Mouse (Mus musculus) liver, embryonic 14.5 days (tissue): ENCODE results near the gene Gm13290. TPM values are rescaled to one million over a fixed set of nuclear protein-coding genes. Genes with fewer than 3 reads are reported as not detected.
"Not testable (repeated sequence)": the region's sequence is repeated elsewhere in the genome, so short reads cannot be mapped to it uniquely, and the experiment has no call there.

Source experiments
- ATAC-seq: fragments of 200-750 bp; cut with Nextera tagmentation; 2 replicates; pipeline ENCODE4 v1.8.0; 2017; ENCODE audit warnings: moderate number of reproducible peaks, mild to moderate bottlenecking, moderate library complexity; ENCODE audit not compliant: insufficient read depth
- DNase-seq, 3 experiments: peaks; one replicate each; pipeline ENCODE4 v3.0.0-alpha.2; 2012 to 2013; ENCODE audit warnings: low read depth in 3 of 3, low spot score in 3 of 3
- H3K27ac ChIP-seq: fragments of 300-500 bp; sonication (generic); 2 replicates; pipeline ENCODE4 v1.5.1; 2014; ENCODE audit warnings: moderate library complexity, mild to moderate bottlenecking, control low read depth, inconsistent platforms
- H3K27me3 ChIP-seq: fragments of 300-500 bp; sonication (generic); 2 replicates; pipeline ENCODE4 v1.6.1; 2014; ENCODE audit warnings: mild to moderate bottlenecking, low read length, moderate library complexity; ENCODE audit not compliant: control insufficient read depth, insufficient read depth
- H3K36me3 ChIP-seq: fragments of 300-500 bp; sonication (generic); replicated peaks from 2 replicates; pipeline ENCODE4 v1.6.1; 2014; ENCODE audit warnings: low read depth; ENCODE audit not compliant: control insufficient read depth, insufficient read depth
- H3K4me1 ChIP-seq, 2 experiments: fragments of 200-500 bp in 1 of 2; fragments of 300-500 bp in 1 of 2; sonication (generic) in 1 of 2; replicated peaks; 2 replicates each; pipeline ENCODE4 v1.6.1; 2012 to 2014; ENCODE audit warnings: antibody characterized with exemption in 1 of 2, inconsistent platforms in 1 of 2, low read length in 1 of 2; ENCODE audit not compliant: control insufficient read depth in 2 of 2, insufficient read depth in 2 of 2
- H3K4me2 ChIP-seq: fragments of 300-500 bp; sonication (generic); 2 replicates; pipeline ENCODE4 v1.6.1; 2014; ENCODE audit warnings: low read depth, mild to moderate bottlenecking, control low read depth, moderate library complexity
- H3K4me3 ChIP-seq, 2 experiments: fragments of 200-500 bp in 1 of 2; fragments of 300-500 bp in 1 of 2; sonication (generic) in 1 of 2; 2 replicates each; pipeline ENCODE4 v1.5.1; 2012 to 2014; ENCODE audit warnings: low read depth in 2 of 2, low read length in 2 of 2, mild to moderate bottlenecking in 2 of 2, control low read depth in 1 of 2, inconsistent platforms in 1 of 2, moderate library complexity in 1 of 2; ENCODE audit not compliant: insufficient read depth in 1 of 2
- H3K9ac ChIP-seq: fragments of 300-500 bp; sonication (generic); replicated peaks from 2 replicates; pipeline ENCODE4 v1.6.1; 2014; ENCODE audit warnings: mild to moderate bottlenecking, control low read depth, moderate library complexity
- H3K9me3 ChIP-seq: fragments of 300-500 bp; sonication (generic); 2 replicates; pipeline ENCODE4 v1.6.1; 2016; ENCODE audit warnings: low read length, mixed read lengths; ENCODE audit not compliant: control insufficient read depth
- CTCF ChIP-seq: IDR thresholded peaks from 2 replicates; pipeline ENCODE4 v1.5.1; 2016; ENCODE audit warnings: antibody characterized with exemption, low read depth, control low read depth
- WGBS: fragments of 180-500 bp; shearing (Covaris S2); extraction: QIAGEN DNeasy Blood & Tissue Kit; methylation state at CpG from one replicate; pipeline ENCODE4 v1.1.7; 2014; ENCODE audit not compliant: insufficient replicate concordance; 5-methylcytosine and 5-hydroxymethylcytosine counted together
- polyA plus RNA-seq, 2 experiments: library from polyadenylated mRNA; depleted of rRNA in 1 of 2; stranded (reverse) in 1 of 2; unstranded in 1 of 2; fragments of >200 nt; fragmentation: Nextera tagmentation in 1 of 2; extraction: Ambion mirVana in 1 of 2; gene quantifications; 2 replicates each; pipeline versions ENCODE4 v1.2.1 to v1.2.3; 2012 to 2014

Gene Gm13290
- polyA plus RNA-seq, 2 experiments = not detected

DNA sequence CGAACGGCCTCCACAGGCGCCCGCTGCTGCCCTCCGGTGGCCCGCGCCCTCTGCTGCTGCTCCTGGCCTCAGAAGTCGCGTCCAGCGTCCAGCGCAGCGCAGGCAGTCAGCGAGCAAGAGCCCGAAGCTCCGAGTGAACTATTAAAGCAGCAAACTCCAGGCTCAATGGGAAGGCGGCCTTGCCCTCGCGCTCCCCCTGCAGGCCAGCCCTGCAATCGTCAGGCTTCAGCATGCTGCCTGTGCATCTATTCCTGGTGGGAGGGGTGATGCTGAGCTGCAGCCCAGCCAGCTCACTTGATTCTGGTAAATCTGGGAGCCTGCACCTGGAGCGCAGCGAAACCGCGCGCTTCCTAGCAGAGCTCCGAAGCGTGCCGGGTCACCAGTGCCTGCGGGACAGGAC is 14.8 kb downstream of the Gm13290 start, which contains the start of gene Gm13277:
Gene Gm13277, plus strand, starts transcription at position 231 of the 400 bp plus-strand sequence.
- TF ChIP-seq CTCF = peak; percentile 66
- H3K4me1 ChIP-seq, H3K36me3 ChIP-seq, DNase-seq, H3K27ac ChIP-seq, ATAC-seq, H3K9me3 ChIP-seq, H3K4me2 ChIP-seq, H3K9ac ChIP-seq, H3K4me3 ChIP-seq, H3K27me3 ChIP-seq: not testable (repeated sequence)
- no CpG with 5 or more reads among the region's 28 CpGs for WGBS

GRCm38 (mm10) chr4:88791250-88791649 is 17.6 kb downstream of the Gm13290 start, which contains the start of gene Gm13278:
TSS of gene Gm13278 (plus strand) at chr4:88791550.
- not testable (repeated sequence) for H3K4me3 ChIP-seq, H3K36me3 ChIP-seq, H3K27me3 ChIP-seq, H3K27ac ChIP-seq, DNase-seq, H3K4me1 ChIP-seq, H3K4me2 ChIP-seq, ATAC-seq, H3K9ac ChIP-seq, H3K9me3 ChIP-seq
- no CpG with 5 or more reads among the region's 28 CpGs for WGBS

DNA sequence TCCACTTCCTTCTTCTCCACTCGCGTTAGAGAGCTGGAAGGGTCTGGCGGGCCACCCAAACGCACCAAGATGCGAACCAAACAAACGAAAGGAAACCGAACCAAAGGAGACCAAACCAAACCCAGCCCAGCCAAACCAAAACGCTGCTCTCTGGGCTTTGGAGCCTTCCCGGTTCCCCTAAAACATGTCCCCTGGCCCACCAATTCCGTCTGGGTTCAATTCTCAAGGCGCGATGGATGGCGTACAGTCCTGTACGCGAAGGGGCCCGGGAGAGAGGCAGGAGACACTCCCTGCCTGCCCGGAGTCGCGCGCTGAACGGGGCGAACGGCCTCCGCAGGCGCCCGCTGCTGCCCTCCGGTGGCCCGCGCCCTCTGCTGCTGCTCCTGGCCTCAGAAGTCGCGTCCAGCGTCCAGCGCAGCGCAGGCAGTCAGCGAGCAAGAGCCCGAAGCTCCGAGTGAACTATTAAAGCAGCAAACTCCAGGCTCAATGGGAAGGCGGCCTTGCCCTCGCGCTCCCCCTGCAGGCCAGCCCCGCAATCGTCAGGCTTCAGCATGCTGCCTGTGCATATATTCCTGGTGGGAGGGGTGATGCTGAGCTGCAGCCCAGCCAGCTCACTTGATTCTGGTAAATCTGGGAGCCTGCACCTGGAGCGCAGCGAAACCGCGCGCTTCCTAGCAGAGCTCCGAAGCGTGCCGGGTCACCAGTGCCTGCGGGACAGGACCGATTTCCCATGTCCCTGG is 20.5 kb downstream of the Gm13290 start, which contains the start of gene Gm13275:
Gene Gm13275, plus strand, starts transcription at position 552 of the 740 bp plus-strand sequence.
- H3K9me3 ChIP-seq, H3K9ac ChIP-seq, H3K36me3 ChIP-seq, ATAC-seq, H3K4me1 ChIP-seq, DNase-seq, H3K4me3 ChIP-seq, H3K27me3 ChIP-seq, H3K27ac ChIP-seq, H3K4me2 ChIP-seq: not testable (repeated sequence)
- TF ChIP-seq CTCF = peak; percentile 43
- WGBS = 0% methylated on average over 9 of the region's 52 CpGs

DNA sequence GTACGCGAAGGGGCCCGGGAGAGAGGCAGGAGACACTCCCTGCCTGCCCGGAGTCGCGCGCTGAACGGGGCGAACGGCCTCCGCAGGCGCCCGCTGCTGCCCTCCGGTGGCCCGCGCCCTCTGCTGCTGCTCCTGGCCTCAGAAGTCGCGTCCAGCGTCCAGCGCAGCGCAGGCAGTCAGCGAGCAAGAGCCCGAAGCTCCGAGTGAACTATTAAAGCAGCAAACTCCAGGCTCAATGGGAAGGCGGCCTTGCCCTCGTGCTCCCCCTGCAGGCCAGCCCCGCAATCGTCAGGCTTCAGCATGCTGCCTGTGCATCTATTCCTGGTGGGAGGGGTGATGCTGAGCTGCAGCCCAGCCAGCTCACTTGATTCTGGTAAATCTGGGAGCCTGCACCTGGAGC is 23.5 kb downstream of the Gm13290 start, which contains the start of gene Gm13279:
Gene Gm13279, plus strand, starts transcription at position 301 of the 400 bp plus-strand sequence.
- DNase-seq = not testable (repeated sequence)

DNA sequence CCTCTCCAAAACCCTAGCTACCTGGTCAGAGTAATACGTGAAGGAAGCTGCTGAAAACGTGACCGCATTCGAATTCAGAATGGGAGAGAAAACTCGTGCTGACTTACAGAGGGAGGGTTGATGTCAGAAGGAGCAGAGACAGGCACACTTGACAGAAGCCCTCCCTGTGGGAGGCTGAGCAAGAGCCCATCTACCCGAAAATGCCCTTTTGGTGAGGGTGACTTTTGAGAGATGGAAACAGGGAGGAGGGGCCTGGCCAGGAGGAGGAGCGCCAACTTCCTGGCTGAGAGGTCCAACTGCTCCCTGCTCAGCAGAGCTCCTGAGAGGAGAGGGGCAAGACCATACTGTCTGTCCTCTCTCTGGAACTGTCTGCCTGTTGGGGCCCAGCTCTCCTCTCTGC is 25.7 kb downstream of the Gm13290 start, which contains the start of gene Gm13285:
Gene Gm13285, plus strand, starts transcription at position 301 of the 400 bp plus-strand sequence.
- not testable (repeated sequence) for H3K4me3 ChIP-seq, H3K4me1 ChIP-seq, H3K4me2 ChIP-seq, H3K9me3 ChIP-seq, DNase-seq, H3K9ac ChIP-seq, H3K36me3 ChIP-seq, H3K27me3 ChIP-seq, H3K27ac ChIP-seq, ATAC-seq
- WGBS = 4% methylated on average over 2 of the region's 7 CpGs

More for the DNA sequence above, 23.5 kb downstream of the Gm13290 start, which contains the start of gene Gm13279:
- H3K27me3 ChIP-seq, H3K4me2 ChIP-seq, H3K4me1 ChIP-seq, H3K9ac ChIP-seq, H3K4me3 ChIP-seq, ATAC-seq, H3K36me3 ChIP-seq, H3K27ac ChIP-seq, H3K9me3 ChIP-seq: not testable (repeated sequence)
- no CpG with 5 or more reads among the region's 28 CpGs for WGBS

GRCm38 (mm10) chr4:88802954-88803353 is 29.3 kb downstream of the Gm13290 start, which contains the start of gene Gm13287:
TSS of gene Gm13287 (plus strand) at chr4:88803254.
- not testable (repeated sequence) for H3K36me3 ChIP-seq, H3K27ac ChIP-seq, DNase-seq, H3K4me1 ChIP-seq, H3K4me3 ChIP-seq, ATAC-seq, H3K9me3 ChIP-seq, H3K9ac ChIP-seq, H3K27me3 ChIP-seq, H3K4me2 ChIP-seq
- WGBS = no CpG with 5 or more reads among the region's 29 CpGs

- no CpG with 5 or more reads among the region's 8 CpGs for WGBS
- H3K9me3 ChIP-seq, ATAC-seq, H3K36me3 ChIP-seq, H3K27me3 ChIP-seq, H3K9ac ChIP-seq, DNase-seq, H3K4me1 ChIP-seq, H3K27ac ChIP-seq: not testable (repeated sequence)
- 0 out of 4 replicates have a peak within 1 kb of the TSS, but pooled peaks of 1 of the 2 experiments have one; percentile 21 for H3K4me3 ChIP-seq
- peak within 1 kb of the TSS; percentile 31; the same call in 1 of the 2 replicates for H3K4me2 ChIP-seq
Measured at GRCm38 (mm10) chr4:88805231-88805630, 31.6 kb downstream of the Gm13290 start, which contains the start of gene Gm13288. TSS of gene Gm13288 (plus strand) at chr4:88805531.
